Mouse (Mus musculus) gastrocnemius, postnatal 10 days (tissue): ENCODE results near the gene Celf2. TPM values are rescaled to one million over a fixed set of nuclear protein-coding genes. Genes with fewer than 3 reads are reported as not detected.

Experiments used
- DNase-seq: peaks from one replicate; pipeline ENCODE4 v3.0.0; 2021; ENCODE audit warnings: mixed read lengths
- total RNA-seq, 2 experiments: library from RNA; stranded (reverse); gene quantifications; 2 replicates each; pipeline ENCODE4 v1.2.3; 2021

The Celf2 gene
- total RNA-seq, 2 experiments from 2014 or later: 73.2 to 82.2 TPM

- DNase-seq: no peak
Observed at GRCm38 (mm10) chr2:7083489-7084090, 425.8 kb downstream of the Celf2 start.

GRCm38 (mm10) chr2:7082376-7083025 lies 426.9 kb downstream of the Celf2 start:
- DNase-seq: no peak

DNA sequence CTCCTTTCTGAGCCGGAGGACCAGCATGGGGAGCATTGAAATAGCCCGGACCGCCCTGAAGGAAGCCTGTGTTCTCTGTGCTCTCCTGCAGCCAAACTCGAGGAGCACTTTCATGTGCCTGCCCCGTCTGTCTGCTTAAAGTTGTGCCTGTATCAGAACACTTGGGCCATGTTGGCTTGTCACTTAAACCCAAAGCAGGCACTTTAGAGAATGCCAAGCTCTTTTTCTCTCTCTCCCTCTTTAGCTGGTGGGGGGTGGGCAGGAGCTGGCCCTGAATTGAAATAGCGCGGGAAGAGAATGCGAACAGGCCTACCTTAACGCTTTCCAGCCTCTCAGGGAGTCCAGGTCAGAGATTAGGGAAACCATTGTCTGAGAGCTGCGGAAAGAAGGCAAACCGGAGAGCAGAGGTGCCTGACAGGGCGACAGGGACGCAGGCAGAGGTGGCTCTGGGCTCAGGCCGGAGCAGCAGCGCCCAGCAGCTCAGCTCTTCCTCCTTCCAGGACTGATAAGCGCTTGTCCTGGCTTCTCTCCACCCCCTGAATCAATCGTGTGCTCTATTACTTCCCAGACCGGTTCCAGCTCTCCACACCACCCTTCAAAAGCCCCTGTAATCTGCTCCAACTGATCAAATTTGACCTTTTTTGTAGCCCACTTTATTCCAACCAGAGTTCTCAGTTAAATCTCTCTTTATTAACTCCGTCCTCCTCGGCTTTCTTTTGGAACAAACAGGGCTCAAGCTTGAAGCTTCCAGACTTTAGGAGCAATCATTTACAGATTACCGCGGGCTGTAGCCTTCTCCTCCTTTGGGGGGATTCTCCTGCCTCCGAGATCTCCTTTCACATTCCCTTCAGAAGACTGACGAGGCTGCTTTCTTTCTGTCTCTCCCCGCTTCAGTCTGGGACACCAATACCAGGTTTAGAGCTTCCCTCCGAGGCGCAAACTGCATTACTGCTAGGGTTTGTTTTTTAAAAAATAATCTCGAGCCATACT lies 428.3 kb downstream of the Celf2 start:
- peak; percentile 36 for DNase-seq

DNA sequence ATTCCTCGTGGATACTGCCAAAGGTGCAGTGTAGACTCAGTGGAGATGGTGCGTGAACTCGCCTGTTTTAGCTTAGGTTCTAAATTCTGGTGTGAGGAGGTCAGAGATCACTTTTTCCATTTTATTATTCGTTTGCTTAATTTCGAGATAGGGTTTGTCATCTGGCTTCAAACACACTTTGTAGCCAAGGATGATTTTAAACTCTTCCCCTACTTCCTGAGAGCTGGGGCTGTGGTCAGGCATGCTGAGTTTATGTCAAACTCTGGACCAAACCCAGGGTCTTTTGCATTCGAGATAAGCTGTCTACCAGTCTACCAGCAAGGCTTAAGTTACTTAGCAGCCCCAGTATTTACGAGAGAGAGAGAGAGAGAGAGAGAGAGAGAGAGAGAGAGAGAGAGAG lies 429.3 kb downstream of the Celf2 start:
- no peak for DNase-seq

DNA sequence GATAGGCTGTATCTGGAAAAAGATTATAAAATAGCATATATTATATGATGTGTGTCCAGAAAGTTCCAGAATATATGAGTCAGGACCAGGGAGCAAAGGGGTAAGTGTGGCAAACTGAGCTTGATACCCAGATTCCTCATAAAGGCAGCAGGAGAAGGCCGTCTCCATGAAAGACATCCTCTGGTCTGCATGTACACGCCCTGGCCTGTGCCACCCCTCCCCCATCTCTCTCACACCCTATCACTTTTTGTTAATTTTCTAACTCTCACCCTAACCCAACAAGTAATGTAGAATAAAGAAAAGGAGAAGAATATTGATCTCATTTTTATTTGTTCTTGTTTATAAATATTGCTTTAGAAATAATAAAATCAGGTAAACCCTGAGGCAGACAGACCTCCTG lies 430.0 kb downstream of the Celf2 start:
- no peak for DNase-seq

DNA sequence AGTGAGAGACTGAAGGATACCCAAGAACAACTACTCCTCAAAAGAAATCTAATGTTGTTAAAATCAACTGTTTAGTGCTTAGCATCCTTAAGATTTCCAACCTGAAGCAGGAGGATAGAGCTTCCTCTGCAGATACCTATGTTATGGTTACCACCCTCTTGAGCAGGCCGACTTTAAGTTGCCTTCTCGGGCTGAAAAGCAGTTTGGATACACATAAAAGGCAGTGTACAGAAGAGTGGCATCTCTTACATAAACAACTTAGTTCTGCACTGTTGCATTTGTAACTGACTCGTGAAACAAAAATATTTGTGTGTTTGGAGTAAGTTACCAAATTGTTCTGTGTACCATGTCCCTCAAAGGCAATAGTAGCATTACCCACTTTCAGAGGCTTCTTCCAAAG lies 435.6 kb downstream of the Celf2 start:
- no peak for DNase-seq

- no peak for DNase-seq
Observed at GRCm38 (mm10) chr2:7072344-7073265, 436.8 kb downstream of the Celf2 start.

DNA sequence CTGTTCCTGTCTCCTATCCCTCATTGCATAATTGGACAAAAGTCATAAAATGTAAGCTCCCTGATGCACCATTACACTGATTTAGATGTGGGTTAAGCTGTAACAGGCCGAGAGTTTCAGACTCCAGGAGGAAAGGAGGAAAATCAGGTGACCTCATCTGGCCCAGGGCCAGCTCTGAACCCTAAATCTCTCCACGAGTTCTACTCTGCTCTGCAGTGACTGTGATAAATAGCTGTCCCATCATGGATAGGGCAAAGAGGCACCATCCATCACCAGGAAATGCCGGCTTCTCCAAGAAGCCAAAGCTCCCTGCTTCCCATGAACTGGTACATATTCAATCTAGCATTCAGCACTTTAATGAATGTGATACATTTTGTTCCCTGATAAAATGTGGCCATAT lies 439.9 kb downstream of the Celf2 start:
- DNase-seq: no peak

GRCm38 (mm10) chr2:7068281-7068680 lies 441.1 kb downstream of the Celf2 start:
- no peak for DNase-seq

GRCm38 (mm10) chr2:7063574-7064192 lies 445.7 kb downstream of the Celf2 start:
- DNase-seq: peak; percentile 12

DNA sequence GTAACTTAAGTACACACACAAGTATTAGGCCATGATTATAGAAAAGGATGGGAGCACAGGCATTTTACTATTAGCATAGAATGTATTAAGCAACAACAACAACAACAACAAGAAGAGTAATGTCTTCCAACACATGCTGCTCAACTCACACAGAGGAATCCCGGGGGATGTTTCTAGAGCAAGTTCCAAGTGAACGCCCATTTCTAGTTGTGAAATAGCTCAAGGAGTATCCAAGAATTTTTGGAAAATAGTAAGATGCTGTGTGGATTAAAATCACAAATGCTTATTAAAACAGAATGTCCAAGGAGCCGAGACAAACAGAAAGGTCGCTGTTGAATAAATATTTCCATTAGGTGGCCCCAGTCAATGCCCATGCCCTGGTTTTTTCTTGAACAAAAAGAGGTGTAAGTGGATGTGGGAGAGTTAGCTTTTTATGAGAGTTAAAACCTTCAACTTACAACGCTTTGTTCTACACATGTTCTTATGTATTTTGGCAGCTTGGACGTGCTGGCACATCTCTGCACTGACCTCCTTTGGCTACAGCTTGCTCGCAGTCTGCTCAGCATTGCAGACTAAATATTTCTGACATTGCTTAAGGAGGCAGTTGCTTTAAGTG lies 448.8 kb downstream of the Celf2 start:
- no peak for DNase-seq

- no peak for DNase-seq
Observed at GRCm38 (mm10) chr2:7056401-7056800, 453.0 kb downstream of the Celf2 start.

- DNase-seq: peak; percentile 13
Observed at GRCm38 (mm10) chr2:7055958-7056357, 453.4 kb downstream of the Celf2 start.

- DNase-seq: no peak
Observed at GRCm38 (mm10) chr2:7051090-7051489, 458.3 kb downstream of the Celf2 start.

GRCm38 (mm10) chr2:7046155-7046554 lies 463.2 kb downstream of the Celf2 start:
- DNase-seq: no peak

DNA sequence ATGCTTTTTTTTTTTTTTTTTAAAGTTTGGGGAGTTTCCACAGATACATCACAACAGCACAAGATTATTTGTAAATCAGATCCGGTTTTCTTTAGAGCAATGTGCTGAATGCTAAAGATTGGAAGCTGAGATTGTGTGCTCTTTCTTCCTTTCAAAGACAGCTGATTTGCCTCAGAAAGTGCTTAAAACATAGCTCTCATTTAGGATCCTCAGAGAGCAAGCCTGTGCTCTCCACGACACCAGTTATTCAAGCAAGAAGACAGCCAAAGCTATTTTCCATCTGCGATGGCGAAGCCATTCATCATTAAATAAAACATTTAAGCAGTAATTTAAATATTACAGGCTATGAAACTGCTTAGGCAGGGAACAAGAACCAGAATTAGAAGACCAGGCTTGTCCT lies 463.8 kb downstream of the Celf2 start:
- DNase-seq: no peak

DNA sequence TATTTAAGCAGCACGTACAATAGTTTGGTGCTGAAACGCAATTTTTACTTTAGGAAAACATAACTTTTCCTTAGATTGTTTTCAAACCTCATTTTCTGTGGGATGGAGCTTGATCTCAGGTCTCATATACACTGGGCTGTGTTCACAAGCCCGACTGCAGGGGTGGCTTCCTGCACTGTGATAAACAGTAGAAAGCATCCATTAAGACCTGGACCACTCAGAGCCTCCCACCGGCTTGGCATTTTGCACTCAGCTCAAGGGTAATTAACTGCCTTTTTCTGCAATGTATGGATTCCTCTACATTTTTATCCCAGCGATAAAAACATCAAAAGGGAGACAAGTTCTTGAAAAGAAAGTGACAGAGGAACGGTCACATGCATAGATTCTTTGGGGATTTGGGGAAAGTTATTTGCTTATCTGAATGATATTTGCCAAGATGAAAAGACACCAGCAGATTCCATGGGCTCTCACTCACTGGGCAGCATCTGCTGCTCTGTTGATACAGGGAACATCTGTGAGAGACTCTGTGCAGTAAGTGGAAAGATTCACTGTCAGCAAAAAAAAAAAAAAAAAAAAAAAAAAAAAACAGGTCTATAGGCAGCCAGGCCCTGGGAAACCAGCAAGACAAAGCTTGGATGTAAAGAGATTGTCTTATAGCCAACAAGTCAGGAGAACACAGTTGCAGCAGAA lies 465.4 kb downstream of the Celf2 start:
- DNase-seq: no peak

- DNase-seq: no peak
Observed at GRCm38 (mm10) chr2:7040940-7041339, 468.4 kb downstream of the Celf2 start.

DNA sequence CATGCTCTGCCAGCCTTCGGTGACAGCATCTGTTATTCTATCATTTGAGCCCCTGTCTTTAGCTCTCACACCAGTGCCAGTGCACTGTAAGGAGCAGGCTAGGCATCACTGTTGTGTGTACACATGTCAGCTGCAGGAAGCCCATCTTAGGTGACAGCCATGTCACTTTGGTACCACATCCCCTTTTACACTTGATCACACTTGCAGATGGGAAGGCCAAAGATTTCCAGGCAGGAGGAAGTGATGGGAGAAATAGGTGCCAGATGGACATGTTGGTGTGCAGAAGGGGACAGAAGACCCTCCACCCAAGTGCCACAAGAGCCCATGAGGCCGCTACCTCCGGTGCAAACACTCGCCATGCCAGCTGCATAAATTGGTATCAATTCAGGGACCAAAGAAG lies 470.4 kb downstream of the Celf2 start:
- no peak for DNase-seq

- DNase-seq: no peak
Observed at GRCm38 (mm10) chr2:7031389-7031788, 478.0 kb downstream of the Celf2 start.
